Mouse (Mus musculus) bone marrow, adult 2 months (tissue): Measurements from ENCODE around the gene Pdpn.

Experiments
- CTCF ChIP-seq: fragments of 200-500 bp; IDR thresholded peaks from 2 replicates; pipeline ENCODE4 v1.5.1; 2011; ENCODE audit warnings: low read length, control low read depth; ENCODE audit not compliant: control insufficient read depth, insufficient read depth
- POLR2A ChIP-seq: fragments of 200-500 bp; IDR thresholded peaks from 2 replicates; pipeline ENCODE4 v1.6.1; 2011; ENCODE audit warnings: low read depth, mild to moderate bottlenecking, control low read depth, low read length, borderline replicate concordance; ENCODE audit not compliant: control insufficient read depth

GRCm38 (mm10) chr4:143280166-143280565 lies 19.2 kb downstream of the Pdpn start:
- TF ChIP-seq CTCF (0 out of 2 replicates have a peak, but pooled peaks have one; percentile 15), POLR2A (no peak)
